Mouse (Mus musculus) splenic B cell, adult 2 months (primary cell): ENCODE measurements around the gene Bcor.

Experiments
- DNase-seq: peaks from one replicate; pipeline ENCODE4 v3.0.0-alpha.2; 2011; ENCODE audit warnings: low read depth, low spot score
- H3K27me3 ChIP-seq: 2 replicates; pipeline ENCODE4 v1.6.1; 2012; ENCODE audit warnings: mild to moderate bottlenecking, low read length, moderate library complexity, mixed read lengths; ENCODE audit not compliant: control insufficient read depth, poor library complexity, insufficient read depth, severe bottlenecking
- H3K36me3 ChIP-seq: 2 replicates; pipeline ENCODE4 v1.6.1; 2012; ENCODE audit warnings: mild to moderate bottlenecking, low read length, moderate library complexity, mixed read lengths; ENCODE audit not compliant: control insufficient read depth, poor library complexity, insufficient read depth, severe bottlenecking

Gene Bcor

DNA sequence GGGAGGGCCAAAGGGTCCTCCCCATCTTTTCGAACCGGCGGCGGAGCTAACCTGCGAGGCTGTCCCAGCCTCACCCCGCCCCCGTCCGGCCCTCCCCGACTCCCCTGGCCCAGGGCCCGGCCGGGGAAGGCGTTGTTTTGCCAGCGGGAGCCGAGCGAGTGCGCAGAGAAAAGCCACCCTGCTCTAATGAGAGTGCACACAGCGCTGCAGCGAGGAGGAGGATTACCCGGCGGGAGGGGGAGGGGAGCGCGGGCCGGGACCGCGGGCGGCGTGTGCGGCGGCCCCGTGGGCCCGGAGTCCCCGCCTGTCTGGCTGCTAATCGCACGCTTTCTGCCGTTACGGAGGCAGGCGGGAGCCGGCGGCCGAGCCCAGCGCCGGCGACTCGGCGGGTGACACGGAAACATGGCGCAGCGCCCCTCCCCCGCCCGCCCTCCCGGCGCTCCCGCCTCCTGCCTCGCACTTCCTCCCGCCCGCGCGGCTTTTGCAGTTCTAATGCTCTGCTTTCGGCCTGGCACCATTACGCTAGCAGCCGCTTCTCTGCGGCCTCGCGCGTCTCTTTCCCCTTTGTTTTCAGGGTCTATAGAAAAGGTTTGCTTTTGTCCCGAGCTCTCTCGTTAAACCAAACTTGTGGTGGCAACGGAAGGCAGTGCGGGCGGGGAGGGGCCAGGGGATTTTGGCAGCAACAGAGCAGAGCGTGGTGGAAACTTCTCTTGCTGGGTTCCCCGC, 71.7 kb downstream of the Bcor start:
- DNase-seq, result peak; percentile 81
- Histone ChIP-seq H3K27me3 (no peaks in the 10 kb centered on the region), H3K36me3 (no peaks in the 10 kb centered on the region)

DNA sequence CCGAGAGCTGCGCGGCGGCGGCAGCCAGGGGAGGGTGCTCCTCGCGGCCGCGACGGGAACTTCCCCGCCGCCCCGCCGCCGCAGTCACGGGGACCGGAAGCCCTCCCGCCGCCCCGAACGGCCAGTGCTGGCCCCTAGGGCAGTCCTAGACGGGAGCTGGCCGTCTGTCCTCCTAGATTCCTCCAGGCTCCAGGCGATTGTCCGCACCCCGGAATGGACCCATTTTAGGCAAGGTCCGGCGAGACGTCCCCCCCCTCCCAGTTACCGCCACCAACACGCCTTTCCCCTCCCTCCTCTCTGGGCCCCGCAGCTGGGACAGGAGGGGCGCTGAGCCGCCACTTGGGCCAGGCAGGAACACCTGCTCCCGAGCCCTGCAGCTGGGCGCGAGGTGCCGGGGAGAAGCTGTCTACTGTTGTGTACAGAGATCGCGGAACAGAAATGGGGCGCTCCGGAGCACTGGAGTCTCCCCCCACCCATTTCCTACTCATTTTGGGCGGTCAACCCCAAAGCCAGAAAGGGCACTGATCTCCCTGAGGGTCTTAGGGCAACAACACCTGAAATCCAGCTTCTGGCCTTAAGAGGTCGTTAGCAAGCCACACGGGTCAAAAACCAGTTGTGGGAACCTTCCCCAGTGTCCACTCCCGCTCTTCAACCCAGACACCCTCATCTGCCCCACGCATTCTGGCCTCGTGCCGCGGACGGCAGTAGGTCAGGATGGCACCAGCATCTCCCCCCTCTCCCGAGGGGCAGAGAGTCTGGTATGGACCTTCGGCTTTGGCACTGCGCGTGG, 72.4 kb downstream of the Bcor start:
- DNase-seq, result peak; percentile 54
- no peaks in the 10 kb centered on the region for H3K27me3 ChIP-seq
- H3K36me3 ChIP-seq, result no peaks in the 10 kb centered on the region

DNA sequence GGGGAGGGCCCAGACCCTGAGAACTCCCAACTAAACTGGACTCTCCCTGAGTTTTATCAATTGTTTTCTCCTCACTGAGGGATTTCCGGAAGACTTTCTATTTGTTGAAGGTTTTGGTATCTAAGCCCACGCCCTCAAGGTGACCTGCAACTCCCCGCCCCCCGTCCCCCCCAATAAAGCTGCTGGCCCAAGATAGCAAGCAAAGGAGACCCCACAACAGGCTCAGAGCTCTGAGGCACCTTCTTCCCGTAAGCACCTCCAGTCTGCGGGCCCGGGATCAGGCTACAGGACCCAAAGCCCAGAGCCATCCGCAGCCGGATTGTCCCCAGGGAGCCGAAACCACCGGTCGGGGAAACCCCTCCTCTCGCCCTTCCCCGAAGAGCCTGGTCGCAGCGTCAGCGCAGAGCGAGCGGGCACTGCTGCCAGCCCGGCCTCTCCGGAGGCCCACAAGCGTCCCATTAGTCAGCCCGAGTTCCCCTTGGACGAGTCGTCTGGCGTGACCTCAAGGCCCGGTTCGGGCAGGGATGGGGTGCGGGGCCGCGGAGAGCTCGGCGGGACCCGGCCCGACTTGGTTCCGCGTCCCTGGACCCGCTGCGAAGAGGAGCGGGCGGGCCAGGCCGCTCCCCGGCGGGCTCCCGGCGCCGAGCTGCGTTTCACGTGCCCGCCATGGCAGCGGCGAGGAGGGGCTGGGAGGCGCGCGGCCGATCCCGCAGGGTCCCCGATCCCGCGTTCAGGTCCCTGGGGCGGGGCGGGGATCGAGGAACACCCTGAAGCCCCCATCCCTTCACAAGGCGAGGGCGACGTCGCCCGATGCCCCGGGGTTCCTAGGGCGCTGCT, 73.3 kb downstream of the Bcor start:
- no peaks in the 10 kb centered on the region for H3K27me3 ChIP-seq
- DNase-seq, result peak; percentile 69
- H3K36me3 ChIP-seq, result no peaks in the 10 kb centered on the region

DNA sequence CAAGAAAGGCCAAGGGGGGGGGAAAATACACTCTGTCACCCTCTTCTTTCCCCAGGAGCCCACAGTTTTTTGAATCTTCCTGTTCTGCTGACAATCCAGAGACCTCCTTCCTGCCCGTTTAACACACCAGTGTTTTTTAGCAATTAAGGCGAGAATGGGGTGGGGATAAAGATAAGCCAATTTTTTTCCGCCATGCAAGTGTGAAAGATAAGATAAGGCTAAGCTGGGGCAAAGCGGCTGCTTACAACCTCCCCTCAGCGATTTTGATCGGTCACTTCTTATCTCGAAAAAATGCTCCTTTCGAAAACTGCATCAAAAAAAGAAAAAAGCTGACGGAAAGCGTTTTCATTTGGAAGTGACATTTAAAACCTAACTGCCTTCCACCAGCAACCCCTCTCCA, 74.2 kb downstream of the Bcor start:
- H3K36me3 ChIP-seq, result no peaks in the 10 kb centered on the region
- DNase-seq, result no peak
- no peaks in the 10 kb centered on the region for H3K27me3 ChIP-seq

DNA sequence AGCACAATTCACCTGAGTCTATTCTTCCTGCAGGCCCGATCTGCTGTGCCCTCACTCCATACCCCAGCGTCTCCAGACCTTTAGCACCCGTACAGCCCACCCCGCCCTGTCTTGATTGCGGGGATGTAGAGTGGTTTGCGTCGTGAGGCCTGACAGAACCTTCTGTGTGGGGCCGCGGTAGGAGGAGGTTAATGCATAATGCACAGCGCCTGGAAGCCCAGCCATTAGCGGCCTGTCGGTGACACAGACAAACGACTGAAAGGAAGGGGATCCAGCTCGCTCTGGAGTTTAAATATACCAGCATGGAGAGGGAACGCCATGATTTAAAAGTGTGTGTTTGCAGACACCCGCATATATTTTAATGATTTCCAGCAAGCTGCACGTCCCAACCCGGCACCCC, 74.9 kb downstream of the Bcor start:
- no peak for DNase-seq
- H3K27me3 ChIP-seq, result no peaks in the 10 kb centered on the region
- H3K36me3 ChIP-seq, result no peaks in the 10 kb centered on the region

DNA sequence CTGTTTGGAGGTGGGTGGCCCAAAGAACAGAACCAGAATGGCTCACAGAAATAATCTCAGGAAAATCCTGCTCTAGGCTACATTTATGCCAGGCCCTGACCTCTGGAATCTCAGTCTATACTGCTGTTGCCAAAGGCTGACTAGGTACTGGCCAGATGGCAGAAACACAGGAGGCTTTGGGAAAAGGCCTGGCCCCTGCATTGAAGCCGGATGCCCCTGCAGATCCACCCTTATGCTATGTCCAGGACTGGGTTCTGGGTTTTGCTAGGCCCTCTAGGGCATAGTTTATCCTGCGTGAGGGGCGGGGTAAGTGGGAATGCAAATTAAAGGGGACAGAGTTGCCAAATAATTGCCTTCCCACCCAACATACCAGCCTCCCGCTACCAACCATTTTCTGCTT, 75.5 kb downstream of the Bcor start:
- Histone ChIP-seq H3K27me3 (no peaks in the 10 kb centered on the region), H3K36me3 (no peaks in the 10 kb centered on the region)
- no peak for DNase-seq

DNA sequence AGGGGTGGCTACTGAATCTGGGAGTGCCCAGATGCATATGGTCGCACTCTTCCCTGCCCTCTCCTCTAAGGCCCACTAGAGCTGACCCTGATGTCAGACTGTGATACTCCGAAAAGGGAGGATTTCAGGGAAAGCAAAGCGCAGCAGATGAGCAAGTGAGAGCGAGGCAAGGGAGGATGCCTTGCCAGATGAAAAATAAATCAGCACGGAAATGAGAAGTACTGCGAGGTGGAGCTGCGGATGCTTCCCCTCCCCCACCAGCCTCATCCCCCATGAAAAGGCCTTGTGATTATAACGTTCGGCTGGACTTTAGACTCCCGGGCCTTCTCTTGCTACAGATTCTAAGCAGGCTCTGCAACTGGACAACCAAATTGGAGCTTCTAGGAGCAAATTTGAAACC, 76.5 kb downstream of the Bcor start:
- DNase-seq, result peak; percentile 14
- Histone ChIP-seq H3K27me3 (no peaks in the 10 kb centered on the region), H3K36me3 (no peaks in the 10 kb centered on the region)

DNA sequence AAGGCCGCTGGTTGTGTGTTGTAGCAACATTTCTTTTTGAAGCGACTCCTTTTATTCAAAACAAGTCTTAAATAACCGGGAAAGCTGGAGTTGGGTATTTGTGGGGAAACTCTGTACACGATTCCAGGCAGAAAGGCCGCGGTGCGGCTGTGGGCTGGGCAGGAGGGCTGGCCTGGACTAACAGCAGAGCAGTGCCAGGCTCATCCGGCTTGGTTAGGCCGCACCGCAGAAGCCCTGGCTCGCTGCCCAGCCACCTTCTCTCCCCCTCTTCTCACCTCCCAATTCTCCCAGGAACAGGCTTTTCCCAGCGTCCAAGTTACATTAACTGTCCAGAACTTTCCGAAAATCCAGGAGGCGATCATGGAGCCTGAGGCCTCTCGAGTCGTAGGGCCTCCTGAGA, 77.4 kb downstream of the Bcor start:
- H3K27me3 ChIP-seq, result no peaks in the 10 kb centered on the region
- H3K36me3 ChIP-seq, result no peaks in the 10 kb centered on the region
- DNase-seq, result peak; percentile 6

DNA sequence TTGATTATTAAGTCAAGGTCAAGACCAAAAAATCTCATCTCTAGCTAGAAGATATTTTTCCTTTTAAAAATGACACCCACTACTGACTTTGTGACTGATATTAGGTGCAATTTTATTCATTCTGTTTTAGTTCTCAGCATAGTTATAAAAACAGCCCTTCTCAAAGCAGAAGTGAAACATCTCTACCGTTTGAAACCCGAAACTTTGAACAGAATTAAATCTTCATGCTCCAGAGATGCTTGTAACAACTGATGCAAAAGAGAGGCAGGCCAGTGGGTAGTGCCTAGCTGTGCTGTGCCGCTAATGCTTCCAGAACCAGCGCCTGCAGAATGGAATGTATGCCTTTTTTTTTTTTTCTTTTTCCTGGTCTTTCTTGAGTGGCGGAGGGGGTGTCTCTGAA, 78.0 kb downstream of the Bcor start:
- H3K27me3 ChIP-seq, result no peaks in the 10 kb centered on the region
- no peaks in the 10 kb centered on the region for H3K36me3 ChIP-seq
- DNase-seq, result peak; percentile 69

- no peaks in the 10 kb centered on the region for H3K36me3 ChIP-seq
- peak; percentile 30 for DNase-seq
- no peaks in the 10 kb centered on the region for H3K27me3 ChIP-seq
Observed at GRCm38 (mm10) chrX:12081741-12082155, 78.4 kb downstream of the Bcor start.

DNA sequence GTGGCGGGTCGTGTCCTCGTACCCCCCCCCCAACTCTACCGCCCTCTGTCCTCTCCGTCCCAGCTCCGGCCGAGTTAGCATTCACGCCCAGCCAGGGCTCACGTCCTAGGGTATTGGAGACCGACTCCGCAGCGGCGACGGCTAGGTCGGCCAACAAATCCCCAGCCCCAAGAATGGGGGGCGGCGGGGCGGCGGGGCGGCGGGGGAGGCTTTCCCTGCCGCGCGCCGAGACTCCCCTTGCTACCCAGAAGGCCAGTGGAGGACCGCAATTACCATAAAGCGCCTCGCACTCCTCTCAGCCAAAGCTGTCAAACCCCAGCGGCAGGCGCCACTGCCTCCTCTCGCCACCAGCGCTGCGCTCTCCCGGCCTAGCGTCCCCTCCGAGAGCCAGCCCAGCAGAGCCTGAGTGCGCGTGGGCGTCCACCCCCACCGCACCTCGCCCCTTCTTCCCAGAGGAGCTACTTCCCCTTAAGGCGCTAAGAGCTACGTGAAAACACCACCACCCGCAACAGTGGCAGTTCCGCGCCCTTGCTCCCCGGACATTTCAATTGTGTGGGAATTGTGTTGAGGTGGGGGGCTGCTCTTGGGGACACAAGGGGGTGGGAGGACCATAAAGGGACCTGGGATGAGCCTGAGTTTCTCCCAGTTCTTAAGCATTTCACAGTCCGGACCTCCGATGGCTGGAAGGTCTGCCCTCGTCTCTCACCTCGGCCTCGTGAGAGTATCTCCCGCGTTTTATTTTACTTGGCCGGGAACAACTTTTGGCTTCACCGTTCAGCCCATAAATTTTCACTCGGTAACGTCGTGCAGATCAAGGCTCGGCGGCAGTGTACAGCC, 79.0 kb downstream of the Bcor start:
- DNase-seq, result peak; percentile 72
- no peaks in the 10 kb centered on the region for H3K27me3 ChIP-seq
- no peaks in the 10 kb centered on the region for H3K36me3 ChIP-seq

- peak; percentile 63 for DNase-seq
- H3K36me3 ChIP-seq, result no peaks in the 10 kb centered on the region
- no peaks in the 10 kb centered on the region for H3K27me3 ChIP-seq
Observed at GRCm38 (mm10) chrX:12080095-12080903, 79.9 kb downstream of the Bcor start.

DNA sequence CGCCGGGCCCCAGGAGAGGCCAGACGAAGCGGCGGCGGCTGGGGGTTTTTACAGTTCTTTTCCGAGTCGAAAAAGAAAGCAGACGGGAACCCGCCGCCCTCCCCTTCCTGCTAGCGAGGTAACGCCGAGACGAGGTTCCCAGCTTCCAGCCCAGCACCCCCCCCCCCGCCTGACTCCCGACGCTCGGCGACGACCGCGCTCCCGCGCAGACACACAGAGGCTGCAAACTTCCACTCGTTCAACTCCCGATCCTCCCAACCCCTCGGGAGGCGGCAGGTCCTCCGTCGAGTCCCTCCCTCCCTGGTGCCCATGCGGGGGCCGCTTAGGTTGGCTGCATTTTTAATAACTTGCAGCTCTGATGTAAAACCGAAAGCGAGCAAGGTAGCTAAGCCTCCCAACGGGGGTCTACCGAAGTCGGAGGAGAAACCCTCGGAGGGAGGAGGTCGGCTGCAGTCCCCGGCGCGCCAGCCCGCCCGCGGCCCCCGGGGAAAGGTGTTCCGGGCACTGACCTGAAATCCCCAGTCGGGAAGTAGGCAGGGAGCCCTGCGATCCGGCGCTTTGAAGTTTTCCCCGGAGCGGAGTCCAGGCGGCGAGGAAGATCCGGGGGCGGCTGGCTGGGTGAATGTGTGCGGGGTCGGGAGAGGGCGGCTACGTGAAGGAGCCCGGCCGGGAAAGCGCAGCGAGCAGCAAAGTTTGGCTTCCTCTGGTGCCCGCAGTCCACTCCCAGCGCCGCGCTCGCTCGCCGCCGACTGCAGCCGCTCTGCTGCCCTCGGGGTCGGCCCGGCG, 80.7 kb downstream of the Bcor start:
- H3K36me3 ChIP-seq, result no peaks in the 10 kb centered on the region
- H3K27me3 ChIP-seq, result no peaks in the 10 kb centered on the region
- DNase-seq, result peak; percentile 72
